Mouse (Mus musculus): ENCODE measurements around the gene Plk1. TPM values are rescaled to one million over a fixed set of nuclear protein-coding genes. Genes with fewer than 3 reads are reported as not detected.

Plk1 gene
- polyA plus RNA-seq (2015; fragmentation: Nextera tagmentation; extraction: Ambion mirVana), result 102 and 110 TPM in 2 replicates

DNA sequence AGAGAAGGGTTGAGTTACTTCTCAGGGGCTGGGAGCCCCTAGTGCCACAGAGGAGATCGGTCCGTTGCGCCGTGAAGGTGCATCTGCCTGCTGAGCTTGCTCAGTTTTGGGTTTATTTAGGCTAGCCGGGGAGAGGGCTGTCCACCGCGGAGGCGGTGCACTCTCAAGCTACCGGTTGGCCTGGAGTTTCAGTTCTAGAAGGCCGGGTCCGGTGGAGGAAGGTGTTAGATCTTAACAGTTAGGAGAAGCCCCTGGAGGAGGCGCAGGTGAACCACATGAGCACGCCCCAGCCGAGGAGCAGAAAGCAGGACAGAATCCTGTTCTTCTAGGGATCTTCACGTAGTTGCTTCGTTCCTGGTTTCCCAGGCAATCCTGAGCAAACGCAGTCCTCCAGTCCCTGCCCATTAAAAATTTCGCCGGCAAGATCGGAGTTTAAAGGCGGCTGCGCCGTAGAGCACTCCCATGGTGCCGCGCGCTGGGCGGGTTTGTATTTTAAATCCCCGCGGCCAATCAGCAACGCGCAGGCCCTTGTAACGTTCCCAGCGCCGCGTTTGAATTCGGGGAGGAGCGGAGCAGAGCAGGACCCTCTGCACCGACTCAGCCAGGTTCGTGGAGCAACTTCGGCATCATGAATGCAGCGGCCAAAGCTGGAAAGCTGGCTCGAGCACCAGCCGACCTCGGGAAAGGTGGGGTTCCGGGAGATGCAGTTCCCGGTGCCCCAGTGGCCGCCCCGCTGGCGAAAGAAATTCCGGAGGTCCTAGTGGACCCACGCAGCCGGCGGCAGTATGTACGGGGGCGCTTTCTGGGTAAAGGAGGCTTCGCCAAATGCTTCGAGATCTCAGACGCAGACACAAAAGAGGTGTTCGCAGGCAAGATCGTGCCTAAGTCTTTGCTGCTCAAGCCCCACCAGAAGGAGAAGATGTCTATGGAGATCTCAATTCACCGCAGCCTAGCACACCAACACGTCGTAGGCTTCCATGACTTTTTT, at the start of gene Plk1:
Gene Plk1, plus strand, starts transcription at position 525 of the 988 bp plus-strand sequence.
- peaks cover 52% of the 10 kb centered on the region for H3K4me1 ChIP-seq (replicated peaks)
- peak within 1 kb of the TSS; percentile 79 for H3K4me2 ChIP-seq
- H3K27ac ChIP-seq (replicated peaks), result peak within 1 kb of the TSS; percentile 92
- peaks cover 39% of the 10 kb centered on the region for H3K36me3 ChIP-seq (replicated peaks)
- H3K4me3 ChIP-seq (replicated peaks), result peak within 1 kb of the TSS; percentile 98
- under 1% methylated on average over 63 of the region's 63 CpGs for WGBS (ENCODE audit: insufficient replicate concordance)
- H3K9ac ChIP-seq, result peak within 1 kb of the TSS; percentile 86
- H3K9me3 ChIP-seq (replicated peaks), result no peaks in the 10 kb centered on the region
- peak; percentile 93 for ATAC-seq (ENCODE audit: insufficient read depth)
- H3K27me3 ChIP-seq, result no peaks in the 10 kb centered on the region

DNA sequence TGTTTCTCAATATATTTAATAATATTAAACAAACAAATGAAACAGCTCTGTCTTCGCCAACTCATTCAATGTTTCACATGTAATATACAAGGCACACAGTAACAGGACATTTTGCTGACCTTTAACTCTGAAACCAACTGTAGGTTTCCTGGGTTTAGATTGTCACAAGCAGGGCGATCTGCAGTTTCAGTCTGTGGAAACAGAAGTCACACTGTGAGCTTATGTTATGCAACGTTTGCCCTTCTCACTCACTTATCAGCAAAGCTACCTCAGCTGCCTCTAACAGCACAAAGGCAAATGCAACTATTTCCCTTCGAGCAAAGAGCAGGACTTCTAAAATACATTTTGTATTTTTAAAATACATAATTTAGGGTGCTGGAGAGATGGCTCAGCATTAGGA, 35.7 kb upstream of the Plk1 start:
- no peak overlapping the region for H3K4me3 ChIP-seq (replicated peaks)
- WGBS (ENCODE audit: insufficient replicate concordance), result 63% methylated on average over 4 of the region's 4 CpGs
- no peak overlapping the region for H3K4me2 ChIP-seq
- ATAC-seq (ENCODE audit: insufficient read depth), result 0 out of 2 replicates have a peak, but pooled peaks have one; percentile 15
- H3K27me3 ChIP-seq, result no peaks in the 10 kb centered on the region
- no peaks in the 10 kb centered on the region for H3K9me3 ChIP-seq (replicated peaks)
- H3K36me3 ChIP-seq (replicated peaks), result peaks cover 83% of the 10 kb centered on the region
- H3K27ac ChIP-seq (replicated peaks), result 0 out of 2 replicates have a peak overlapping the region, but pooled peaks have one; percentile 29
- H3K9ac ChIP-seq, result no peak overlapping the region
- H3K4me1 ChIP-seq (replicated peaks), result no peaks in the 10 kb centered on the region

DNA sequence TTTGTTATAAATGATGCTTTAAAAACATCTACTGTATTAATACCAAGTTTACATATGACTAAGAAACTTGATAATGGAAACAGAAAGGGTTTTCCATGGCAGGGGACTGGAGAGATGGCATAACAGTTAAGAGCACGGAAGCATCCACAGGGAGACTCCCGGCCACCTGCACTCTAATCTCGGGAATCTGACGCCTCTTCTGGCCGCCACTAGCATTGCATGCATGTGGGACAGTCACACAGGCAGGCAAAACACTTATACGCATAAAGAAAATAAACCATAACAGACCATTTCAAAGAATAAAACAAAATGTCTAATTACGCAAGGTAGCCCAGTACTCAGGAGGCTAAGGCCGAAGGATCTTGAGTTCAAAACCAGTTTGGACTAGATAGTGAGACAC, 33.6 kb upstream of the Plk1 start:
- H3K4me2 ChIP-seq, result no peak overlapping the region
- H3K27me3 ChIP-seq, result no peaks in the 10 kb centered on the region
- peaks cover 78% of the 10 kb centered on the region for H3K36me3 ChIP-seq (replicated peaks)
- no peak overlapping the region for H3K27ac ChIP-seq (replicated peaks)
- 76% methylated on average over 8 of the region's 8 CpGs for WGBS (ENCODE audit: insufficient replicate concordance)
- ATAC-seq (ENCODE audit: insufficient read depth), result no peak
- H3K4me3 ChIP-seq (replicated peaks), result no peak overlapping the region
- H3K9me3 ChIP-seq (replicated peaks), result no peaks in the 10 kb centered on the region
- no peak overlapping the region for H3K9ac ChIP-seq
- no peaks in the 10 kb centered on the region for H3K4me1 ChIP-seq (replicated peaks)

DNA sequence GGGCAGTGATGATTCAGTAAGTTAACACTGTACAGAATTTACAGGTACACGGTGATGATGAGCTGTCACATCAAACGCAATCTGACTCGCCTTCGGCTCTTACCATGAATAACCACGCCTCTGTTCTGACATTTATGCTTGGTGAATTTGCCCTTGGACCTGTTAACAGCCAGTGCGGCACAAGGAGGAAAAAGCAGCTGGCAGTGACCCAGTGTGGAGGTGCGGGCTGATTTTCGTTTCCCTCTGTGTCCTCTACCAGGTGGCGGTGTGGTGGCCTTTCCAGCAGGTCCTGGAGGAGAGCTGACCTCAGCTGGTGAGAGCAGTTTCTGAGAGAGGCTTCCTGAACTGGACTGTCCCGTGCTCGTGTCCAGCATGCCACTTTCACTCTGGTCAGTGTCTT, 32.3 kb upstream of the Plk1 start:
- Histone ChIP-seq H3K9ac (no peak overlapping the region), H3K9me3 (replicated peaks) (no peaks in the 10 kb centered on the region), H3K4me3 (replicated peaks) (no peak overlapping the region), H3K27me3 (no peaks in the 10 kb centered on the region), H3K4me2 (no peak overlapping the region), H3K27ac (replicated peaks) (no peak overlapping the region), H3K36me3 (replicated peaks) (peaks cover 66% of the 10 kb centered on the region), H3K4me1 (replicated peaks) (peaks cover 10% of the 10 kb centered on the region)
- ATAC-seq (ENCODE audit: insufficient read depth), result no peak
- WGBS (ENCODE audit: insufficient replicate concordance), result 89% methylated on average over 11 of the region's 11 CpGs

DNA sequence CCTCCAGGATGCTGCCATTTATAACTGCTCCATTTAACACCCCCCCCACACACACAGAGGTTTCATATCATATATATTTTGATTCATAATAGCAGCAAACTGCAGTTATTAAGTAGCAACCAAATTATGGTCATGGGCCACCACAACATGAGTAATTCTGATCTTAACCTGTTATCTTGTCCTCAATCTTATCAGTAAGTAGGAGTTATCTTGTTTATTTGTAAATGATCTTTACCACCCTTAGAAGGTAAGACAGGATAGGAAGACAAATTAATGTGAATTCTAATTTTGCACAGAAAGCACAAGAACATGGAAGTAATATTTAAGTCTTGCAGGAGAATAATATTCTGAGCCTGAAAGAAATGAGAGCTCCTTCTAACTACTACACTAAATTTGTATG, 27.4 kb upstream of the Plk1 start:
- Histone ChIP-seq H3K9me3 (replicated peaks) (no peaks in the 10 kb centered on the region), H3K27me3 (no peaks in the 10 kb centered on the region), H3K4me3 (replicated peaks) (peak overlapping the region; percentile 97), H3K9ac (peak overlapping the region; percentile 92), H3K36me3 (replicated peaks) (peaks cover 55% of the 10 kb centered on the region), H3K4me1 (replicated peaks) (peaks cover 21% of the 10 kb centered on the region), H3K4me2 (peak overlapping the region; percentile 70), H3K27ac (replicated peaks) (no peak overlapping the region)
- ATAC-seq (ENCODE audit: insufficient read depth), result no peak

DNA sequence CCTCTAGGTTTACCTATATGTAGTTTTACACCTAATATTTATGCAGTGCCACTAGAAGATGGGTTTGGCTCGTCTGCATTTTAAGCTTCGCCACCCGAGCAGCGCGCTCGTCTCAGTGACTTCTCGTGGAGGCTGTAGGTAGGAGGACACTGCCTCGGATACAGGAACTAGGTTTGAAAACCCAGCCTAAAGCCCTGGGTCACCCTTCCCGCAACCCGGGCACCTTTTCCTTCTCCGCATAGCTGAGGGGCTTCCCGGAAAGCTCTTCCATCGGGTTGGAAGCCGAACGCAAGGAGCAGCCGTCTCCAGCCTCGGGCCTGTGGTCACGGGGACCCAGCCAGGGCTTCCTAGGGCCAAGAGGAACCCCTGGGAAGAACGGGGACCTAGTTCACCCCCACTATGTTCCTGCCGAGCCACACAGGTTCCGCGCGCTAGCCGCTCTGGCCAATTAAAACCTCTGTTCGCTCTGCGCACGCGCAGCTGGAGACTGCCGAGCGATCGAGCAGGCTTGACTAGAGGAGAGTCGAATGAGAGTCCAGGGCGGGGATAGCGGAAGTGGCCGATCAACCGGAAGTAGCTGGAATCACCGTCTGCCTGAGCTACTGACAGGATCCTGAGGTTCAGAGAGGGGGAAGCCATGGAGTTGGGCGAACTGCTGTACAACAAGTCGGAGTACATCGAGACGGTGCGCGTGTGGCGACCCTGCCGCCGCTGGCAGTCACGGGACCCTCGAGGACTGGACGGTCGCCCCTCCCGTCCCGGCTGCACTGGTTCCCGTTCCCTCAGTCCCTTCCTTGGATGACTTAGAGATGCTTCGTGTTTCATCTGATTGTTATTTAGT, 26.5 kb upstream of the Plk1 start, which contains the start of the genes Palb2 and Dctn5:
Gene Palb2, minus strand, starts transcription at position 489 of the 841 bp plus-strand sequence.
Gene Dctn5, plus strand, starts transcription at position 545 of the 841 bp plus-strand sequence.
- Histone ChIP-seq H3K36me3 (replicated peaks) (peaks cover 53% of the 10 kb centered on the region), H3K27ac (replicated peaks) (peak within 1 kb of the TSS; percentile 89), H3K4me2 (peak within 1 kb of the TSS; percentile 70), H3K9ac (peak within 1 kb of the TSS; percentile 92), H3K4me3 (replicated peaks) (peak within 1 kb of the TSS; percentile 97), H3K27me3 (no peaks in the 10 kb centered on the region), H3K4me1 (replicated peaks) (peaks cover 21% of the 10 kb centered on the region), H3K9me3 (replicated peaks) (no peaks in the 10 kb centered on the region)
- WGBS (ENCODE audit: insufficient replicate concordance), result under 1% methylated on average over 54 of the region's 54 CpGs
- peak; percentile 99 for ATAC-seq (ENCODE audit: insufficient read depth)

DNA sequence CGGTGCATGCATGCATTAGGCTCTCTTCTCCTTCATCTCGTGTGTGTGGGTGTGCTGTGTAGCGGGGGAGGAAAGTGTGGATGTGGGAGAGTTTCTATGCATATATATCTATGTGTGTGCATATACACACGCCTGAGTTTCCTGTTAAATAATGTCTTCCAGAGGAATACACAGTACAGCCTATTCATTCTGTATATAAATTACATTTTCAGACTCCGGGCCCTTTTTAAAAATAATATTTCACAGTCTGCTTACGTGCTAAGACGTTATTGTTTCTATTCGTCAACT, 26.0 kb upstream of the Plk1 start:
- 12% methylated on average over 8 of the region's 8 CpGs for WGBS (ENCODE audit: insufficient replicate concordance)
- Histone ChIP-seq H3K27ac (replicated peaks) (peak overlapping the region; percentile 86), H3K36me3 (replicated peaks) (peaks cover 53% of the 10 kb centered on the region), H3K4me3 (replicated peaks) (peak overlapping the region; percentile 97), H3K27me3 (no peaks in the 10 kb centered on the region), H3K9me3 (replicated peaks) (no peaks in the 10 kb centered on the region), H3K9ac (peak overlapping the region; percentile 92), H3K4me2 (peak overlapping the region; percentile 70), H3K4me1 (replicated peaks) (peaks cover 21% of the 10 kb centered on the region)
- ATAC-seq (ENCODE audit: insufficient read depth), result no peak

DNA sequence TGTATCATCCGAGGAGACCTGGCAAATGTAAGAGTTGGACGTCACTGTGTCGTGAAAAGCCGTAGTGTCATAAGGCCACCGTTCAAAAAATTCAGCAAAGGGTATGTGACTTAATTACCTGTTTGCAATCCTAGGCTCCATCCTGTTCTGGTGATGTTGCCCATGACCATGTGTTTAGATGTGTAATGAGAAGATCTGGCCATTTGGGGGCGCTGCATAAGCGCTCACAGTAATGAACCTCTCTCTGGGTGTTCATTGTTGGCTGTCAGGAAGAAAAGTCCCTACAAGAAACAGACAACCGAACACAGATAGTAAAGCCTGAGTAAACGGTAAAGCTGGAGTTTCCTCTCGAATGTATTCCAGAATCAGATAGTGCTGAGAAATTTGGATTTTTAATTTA, 24.2 kb upstream of the Plk1 start:
- Histone ChIP-seq H3K9me3 (replicated peaks) (no peaks in the 10 kb centered on the region), H3K27ac (replicated peaks) (no peak overlapping the region), H3K36me3 (replicated peaks) (peaks cover 58% of the 10 kb centered on the region), H3K4me3 (replicated peaks) (no peak overlapping the region), H3K4me1 (replicated peaks) (peaks cover 21% of the 10 kb centered on the region), H3K27me3 (no peaks in the 10 kb centered on the region), H3K9ac (no peak overlapping the region), H3K4me2 (no peak overlapping the region)
- 65% methylated on average over 10 of the region's 10 CpGs for WGBS (ENCODE audit: insufficient replicate concordance)
- ATAC-seq (ENCODE audit: insufficient read depth), result no peak

DNA sequence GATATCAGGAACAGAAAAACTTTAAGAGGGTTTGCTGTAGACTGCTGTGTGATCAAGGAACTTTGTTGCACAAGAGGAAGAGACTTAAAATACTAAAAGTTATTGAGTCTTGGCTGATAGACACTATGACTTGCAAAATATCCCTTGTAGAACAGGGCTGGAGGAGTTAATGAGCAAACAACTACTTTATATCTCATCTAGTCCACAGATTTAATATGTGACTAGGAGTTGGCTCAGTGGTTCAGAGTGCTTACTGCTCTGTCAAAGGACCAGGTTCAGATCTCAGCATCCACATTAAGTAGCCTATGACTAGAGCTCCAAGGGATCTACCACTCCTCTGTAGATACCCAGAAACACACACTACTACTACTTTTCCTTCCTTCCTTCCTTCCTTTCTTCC, 22.2 kb upstream of the Plk1 start:
- H3K36me3 ChIP-seq (replicated peaks), result peaks cover 77% of the 10 kb centered on the region
- no peaks in the 10 kb centered on the region for H3K27me3 ChIP-seq
- peaks cover 11% of the 10 kb centered on the region for H3K4me1 ChIP-seq (replicated peaks)
- no peak overlapping the region for H3K4me2 ChIP-seq
- no peak overlapping the region for H3K9ac ChIP-seq
- H3K27ac ChIP-seq (replicated peaks), result no peak overlapping the region
- H3K9me3 ChIP-seq (replicated peaks), result no peaks in the 10 kb centered on the region
- H3K4me3 ChIP-seq (replicated peaks), result no peak overlapping the region
- no peak for ATAC-seq (ENCODE audit: insufficient read depth)

DNA sequence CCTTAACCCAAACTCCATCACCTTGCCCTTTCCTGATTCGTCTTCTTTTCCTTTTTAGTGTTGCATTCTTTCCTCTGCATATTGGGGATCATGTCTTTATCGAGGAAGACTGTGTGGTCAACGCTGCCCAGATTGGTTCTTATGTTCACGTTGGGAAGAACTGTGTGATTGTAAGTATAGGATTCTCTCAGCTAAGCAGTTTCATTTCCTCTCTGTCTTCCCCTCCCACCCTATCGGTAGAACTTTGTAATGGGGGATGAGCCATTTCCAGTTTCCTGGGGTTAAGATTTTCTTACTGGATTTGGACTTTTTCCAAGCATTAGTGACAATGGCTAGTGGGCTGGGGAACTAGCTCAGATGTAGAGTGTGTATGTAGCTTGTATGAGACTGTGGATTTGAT, 21.0 kb upstream of the Plk1 start:
- peaks cover 11% of the 10 kb centered on the region for H3K4me1 ChIP-seq (replicated peaks)
- H3K9ac ChIP-seq, result no peak overlapping the region
- H3K4me3 ChIP-seq (replicated peaks), result no peak overlapping the region
- H3K27me3 ChIP-seq, result no peaks in the 10 kb centered on the region
- 76% methylated on average over 5 of the region's 5 CpGs for WGBS (ENCODE audit: insufficient replicate concordance)
- no peak overlapping the region for H3K4me2 ChIP-seq
- H3K36me3 ChIP-seq (replicated peaks), result peaks cover 86% of the 10 kb centered on the region
- H3K27ac ChIP-seq (replicated peaks), result no peak overlapping the region
- no peaks in the 10 kb centered on the region for H3K9me3 ChIP-seq (replicated peaks)
- ATAC-seq (ENCODE audit: insufficient read depth), result no peak

DNA sequence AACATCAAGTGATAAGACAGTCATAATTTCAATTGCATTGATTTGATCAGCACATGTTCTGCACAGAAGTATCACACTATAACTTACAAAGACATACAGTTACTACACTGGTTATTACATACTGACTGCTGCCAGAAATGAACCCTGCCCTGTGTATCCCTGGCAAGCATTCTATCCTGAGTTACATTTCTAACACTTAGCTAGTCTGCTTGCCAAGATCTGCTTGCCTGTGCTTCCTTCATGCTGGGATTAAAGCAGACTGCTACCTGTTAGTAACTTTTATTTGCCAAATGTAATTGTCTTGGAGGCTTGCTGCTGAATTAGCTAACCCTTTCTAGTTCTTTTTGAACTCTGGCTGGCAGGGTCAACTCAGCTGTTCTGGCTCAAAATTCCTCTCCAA, 18.2 kb upstream of the Plk1 start:
- Histone ChIP-seq H3K4me2 (no peak overlapping the region), H3K9ac (no peak overlapping the region), H3K4me1 (replicated peaks) (no peaks in the 10 kb centered on the region), H3K27me3 (no peaks in the 10 kb centered on the region), H3K27ac (replicated peaks) (no peak overlapping the region), H3K36me3 (replicated peaks) (peaks cover 94% of the 10 kb centered on the region), H3K9me3 (replicated peaks) (no peaks in the 10 kb centered on the region), H3K4me3 (replicated peaks) (no peak overlapping the region)
- no peak for ATAC-seq (ENCODE audit: insufficient read depth)

All from liver, embryonic 15.5 days (tissue).